Mouse (Mus musculus) cerebellum, adult 2 months (tissue): Measurements from ENCODE around the gene Rhobtb1. TPM values are rescaled to one million over a fixed set of nuclear protein-coding genes. Genes with fewer than 3 reads are reported as not detected.

Source experiments
- DNase-seq, 2 experiments: peaks; one replicate each; pipeline ENCODE4 v3.0.0; 2021
- H3K27ac ChIP-seq: fragments of 200-500 bp; 2 replicates; pipeline ENCODE4 v1.5.1; 2012; ENCODE audit warnings: low read length, control low read depth, inconsistent platforms; ENCODE audit not compliant: insufficient read depth
- H3K27me3 ChIP-seq: fragments of 200-500 bp; 2 replicates; pipeline ENCODE4 v1.6.1; 2012; ENCODE audit warnings: inconsistent platforms, mild to moderate bottlenecking, low read length, moderate library complexity; ENCODE audit not compliant: control insufficient read depth, insufficient read depth
- H3K4me1 ChIP-seq: fragments of 200-500 bp; 2 replicates; pipeline ENCODE4 v1.6.1; 2011; ENCODE audit warnings: low read length; ENCODE audit not compliant: control insufficient read depth, insufficient read depth
- H3K4me3 ChIP-seq: fragments of 200-500 bp; replicated peaks from 2 replicates; pipeline ENCODE3; 2011; ENCODE audit warnings: mild to moderate bottlenecking, low read depth, low read length, control low read depth; ENCODE audit not compliant: insufficient read depth
- CTCF ChIP-seq: fragments of 200-500 bp; IDR thresholded peaks from 2 replicates; pipeline ENCODE4 v1.5.1; 2011; ENCODE audit warnings: low read depth, mild to moderate bottlenecking, control low read depth, low read length, moderate library complexity, borderline replicate concordance; ENCODE audit not compliant: insufficient read depth
- POLR2A ChIP-seq: fragments of 200-500 bp; IDR thresholded peaks from 2 replicates; pipeline ENCODE4 v1.6.1; 2011; ENCODE audit warnings: low read length, control low read depth, borderline replicate concordance; ENCODE audit not compliant: insufficient read depth
- WGBS: fragments of 180-500 bp; shearing (Covaris S2); methylation state at CpG from one replicate; pipeline ENCODE4 v1.1.7; 2018; 5-methylcytosine and 5-hydroxymethylcytosine counted together
- polyA plus RNA-seq: library from polyadenylated mRNA; depleted of rRNA; stranded (reverse); fragments of >200 nt; gene quantifications from 2 replicates; pipeline ENCODE4 v1.2.3, GENCODE M21; 2012

Rhobtb1 gene
- polyA plus RNA-seq, 1 experiment, result 2.8 TPM

- Histone ChIP-seq H3K4me1 (no peaks in the 10 kb centered on the region), H3K27me3 (no peaks in the 10 kb centered on the region), H3K4me3 (no peak overlapping the region), H3K27ac (no peak overlapping the region)
- TF ChIP-seq POLR2A, result no peak
- TF ChIP-seq CTCF, result no peak
- 95% methylated on average over 4 of the region's 4 CpGs for WGBS
- no peak for DNase-seq
Measured at GRCm38 (mm10) chr10:69223232-69223631, 72.0 kb downstream of the Rhobtb1 start.

DNA sequence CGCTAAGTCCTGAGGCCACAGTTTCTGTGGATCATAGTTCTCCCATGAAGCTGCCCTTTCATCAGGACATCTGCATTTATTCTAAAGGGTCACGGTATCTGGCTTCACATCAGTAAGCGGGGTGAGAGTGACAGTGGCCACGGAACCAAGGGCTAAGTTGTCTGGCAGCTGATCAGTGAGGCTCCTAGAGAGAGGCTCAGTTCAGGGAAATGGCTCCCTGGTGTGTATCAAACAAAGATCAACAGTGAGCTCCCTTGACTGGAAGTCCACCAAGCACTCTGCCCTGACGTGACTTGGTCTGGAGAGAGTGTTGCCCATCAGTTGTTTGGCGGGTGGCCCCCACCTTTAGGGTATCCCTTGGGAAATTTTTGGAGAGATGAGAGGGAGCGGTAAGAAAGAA is 73.0 kb downstream of the Rhobtb1 start:
- no peak overlapping the region for H3K27ac ChIP-seq
- H3K4me1 ChIP-seq, result no peaks in the 10 kb centered on the region
- no peak for DNase-seq
- no peaks in the 10 kb centered on the region for H3K27me3 ChIP-seq
- H3K4me3 ChIP-seq, result no peak overlapping the region
- TF ChIP-seq CTCF, result no peak
- TF ChIP-seq POLR2A, result no peak
- 46% methylated on average over 7 of the region's 7 CpGs for WGBS

GRCm38 (mm10) chr10:69225471-69225870 is 74.2 kb downstream of the Rhobtb1 start:
- Histone ChIP-seq H3K4me3 (no peak overlapping the region), H3K27me3 (no peaks in the 10 kb centered on the region), H3K4me1 (no peaks in the 10 kb centered on the region), H3K27ac (no peak overlapping the region)
- WGBS, result 96% methylated on average over 5 of the region's 5 CpGs
- no peak for DNase-seq
- no peak for TF ChIP-seq POLR2A
- TF ChIP-seq CTCF, result no peak

GRCm38 (mm10) chr10:69225951-69226350 is 74.7 kb downstream of the Rhobtb1 start:
- H3K27ac ChIP-seq, result no peak overlapping the region
- H3K27me3 ChIP-seq, result no peaks in the 10 kb centered on the region
- no peak overlapping the region for H3K4me3 ChIP-seq
- no peaks in the 10 kb centered on the region for H3K4me1 ChIP-seq
- DNase-seq, result no peak
- WGBS, result 90% methylated on average over 8 of the region's 8 CpGs
- TF ChIP-seq CTCF (no peak), POLR2A (no peak)

- no peak overlapping the region for H3K4me3 ChIP-seq
- no peak for TF ChIP-seq CTCF
- no peak for TF ChIP-seq POLR2A
- WGBS, result 49% methylated on average over 3 of the region's 3 CpGs
- no peaks in the 10 kb centered on the region; the same call in 1 of the 2 replicates for H3K27me3 ChIP-seq
- H3K4me1 ChIP-seq, result peaks cover 4% of the 10 kb centered on the region
- DNase-seq, result no peak
- H3K27ac ChIP-seq, result no peak overlapping the region
Measured at GRCm38 (mm10) chr10:69237185-69237584, 86.0 kb downstream of the Rhobtb1 start.

DNA sequence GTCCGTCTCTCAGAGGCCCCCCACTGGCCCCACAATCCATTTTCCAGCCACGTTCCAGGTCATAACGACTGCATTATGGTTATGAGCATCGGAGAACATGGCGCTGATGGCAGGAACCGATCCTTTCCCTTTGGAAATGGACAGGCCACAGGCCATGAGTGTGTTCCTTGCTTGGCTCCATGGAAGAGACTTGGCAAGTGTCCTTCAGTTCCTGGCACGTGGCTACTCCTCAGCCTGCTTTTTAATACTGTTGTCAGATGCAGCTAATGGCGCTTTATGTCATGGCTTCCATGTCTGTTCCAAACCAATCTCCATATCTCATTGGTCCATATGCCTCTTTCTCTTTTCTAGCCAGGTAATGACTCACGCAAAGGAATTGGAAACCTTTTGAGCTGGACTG is 86.5 kb downstream of the Rhobtb1 start:
- Histone ChIP-seq H3K27ac (no peak overlapping the region), H3K27me3 (no peaks in the 10 kb centered on the region; the same call in 1 of the 2 replicates), H3K4me3 (no peak overlapping the region), H3K4me1 (peaks cover 4% of the 10 kb centered on the region)
- TF ChIP-seq CTCF (no peak), POLR2A (no peak)
- 43% methylated on average over 9 of the region's 9 CpGs for WGBS
- DNase-seq, result peak in 1 of 2 experiments; percentile 27

- Histone ChIP-seq H3K4me1 (peaks cover 4% of the 10 kb centered on the region), H3K4me3 (no peak overlapping the region), H3K27me3 (no peaks in the 10 kb centered on the region; the same call in 1 of the 2 replicates), H3K27ac (no peak overlapping the region)
- WGBS, result 34% methylated on average over 6 of the region's 6 CpGs
- peak; percentile 22 to 45 for DNase-seq
- no peak for TF ChIP-seq POLR2A
- no peak for TF ChIP-seq CTCF
Measured at GRCm38 (mm10) chr10:69238311-69238710, 87.1 kb downstream of the Rhobtb1 start.

DNA sequence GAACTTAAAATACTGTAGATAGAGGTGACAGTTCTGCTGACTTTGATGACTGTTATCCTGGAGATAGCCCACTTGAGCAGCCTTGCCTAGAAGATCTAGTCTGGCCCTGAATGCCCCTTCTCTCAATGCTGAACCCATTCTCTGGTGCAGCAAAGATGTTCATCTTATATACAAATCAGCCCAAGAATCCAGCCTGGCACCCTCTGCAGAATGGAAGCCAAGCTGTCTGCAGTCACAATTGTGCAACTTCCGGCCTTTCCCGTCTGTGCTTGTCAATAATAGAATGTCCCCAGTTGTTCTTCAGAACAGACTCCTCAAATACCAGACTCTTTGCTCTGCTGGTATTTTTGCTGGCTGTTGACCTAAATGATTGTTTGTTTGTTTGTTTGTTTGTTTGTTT is 89.3 kb downstream of the Rhobtb1 start:
- TF ChIP-seq CTCF (no peak), POLR2A (no peak)
- Histone ChIP-seq H3K27ac (no peak overlapping the region), H3K27me3 (no peaks in the 10 kb centered on the region; the same call in 1 of the 2 replicates), H3K4me3 (no peak overlapping the region), H3K4me1 (peaks cover 4% of the 10 kb centered on the region)
- WGBS, result 91% methylated on average over 2 of the region's 2 CpGs
- no peak for DNase-seq
